Mouse (Mus musculus): ENCODE measurements around the gene Gm28308.
A peak's percentile ranks its signal among the peaks of the same experiment; 100 is the strongest.

Gm28308 gene

DNA sequence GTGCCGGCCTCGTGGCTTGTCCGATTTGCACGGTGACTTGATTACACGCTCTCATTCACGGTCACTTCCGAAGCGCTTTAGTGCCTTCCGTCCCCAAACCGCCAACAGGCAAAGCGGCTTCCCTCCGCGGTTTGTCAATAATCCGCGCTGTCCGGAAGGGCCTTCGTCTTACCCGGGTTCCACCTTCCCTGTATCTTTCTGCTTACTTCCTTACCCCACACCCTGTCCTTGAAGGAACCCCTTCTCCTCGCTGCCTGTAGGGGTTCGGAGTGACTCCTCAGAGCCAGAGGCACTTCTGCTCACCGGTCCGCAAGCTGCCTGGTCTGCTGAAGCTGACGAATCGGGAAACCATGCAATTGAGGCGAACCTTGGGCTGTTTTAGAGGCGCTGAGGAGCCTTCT, 33.3 kb upstream of the Gm28308 start:
- peak; percentile 46 for DNase-seq (ENCODE audit: low spot score)

DNA sequence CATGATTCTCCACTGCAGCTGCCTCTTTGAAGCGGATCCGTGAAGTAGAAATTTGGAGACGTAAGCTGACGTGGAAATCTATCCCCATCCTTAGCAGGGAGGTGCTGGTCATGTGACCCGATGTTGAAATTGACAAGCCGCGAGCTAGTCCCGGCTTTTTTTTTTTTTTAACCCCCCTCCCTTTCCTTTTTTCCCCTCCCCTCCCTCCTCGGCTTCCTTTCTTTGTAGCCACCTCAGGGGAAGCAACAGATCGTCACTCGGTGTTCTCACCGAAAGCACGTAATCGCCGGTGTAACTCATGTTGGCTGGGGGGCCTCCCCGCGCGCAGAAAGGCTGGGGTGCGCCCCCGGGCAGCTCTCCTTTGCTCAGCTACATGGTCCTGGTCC, 32.6 kb upstream of the Gm28308 start, which contains the start of gene Hoxa11:
Gene Hoxa11 (minus strand): TSS at position 54 of the 386 bp plus-strand sequence.
- DNase-seq (ENCODE audit: low spot score): peak; percentile 64

DNA sequence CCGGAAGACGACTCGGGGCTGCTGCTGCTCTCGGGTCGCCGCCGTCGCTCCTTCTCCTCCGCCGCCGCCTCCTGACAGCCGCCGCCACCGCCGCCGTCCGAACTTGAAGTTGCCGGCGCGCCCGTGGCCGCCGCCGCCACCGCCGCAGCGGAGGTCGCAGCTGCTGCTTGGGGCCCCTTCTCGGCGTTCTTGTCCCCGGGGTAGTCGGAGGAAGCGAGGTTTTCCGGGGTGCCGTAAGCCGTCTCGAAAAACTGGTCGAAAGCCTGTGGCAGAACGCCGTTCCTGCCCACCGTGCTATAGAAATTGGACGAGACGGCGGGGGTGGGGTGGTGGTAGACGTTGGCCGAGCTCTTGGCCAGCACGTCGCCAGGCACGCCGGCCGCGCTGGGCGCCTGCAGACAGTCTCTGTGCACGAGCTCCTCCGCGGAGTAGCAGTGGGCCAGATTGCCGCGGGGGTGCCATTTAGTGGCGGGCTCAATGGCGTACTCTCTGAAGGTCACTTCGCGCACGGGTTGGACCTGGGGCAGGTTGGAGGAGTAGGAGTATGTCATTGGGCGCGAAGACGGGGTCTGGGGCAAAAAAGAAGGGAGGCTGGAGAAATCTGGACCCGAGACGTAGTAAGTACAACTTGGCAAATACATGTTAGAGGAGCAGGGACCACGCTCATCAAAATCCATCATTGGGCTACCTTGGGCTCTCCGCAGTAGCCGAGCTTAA, 32.1 kb upstream of the Gm28308 start:
- DNase-seq (ENCODE audit: low spot score): peak; percentile 65

DNA sequence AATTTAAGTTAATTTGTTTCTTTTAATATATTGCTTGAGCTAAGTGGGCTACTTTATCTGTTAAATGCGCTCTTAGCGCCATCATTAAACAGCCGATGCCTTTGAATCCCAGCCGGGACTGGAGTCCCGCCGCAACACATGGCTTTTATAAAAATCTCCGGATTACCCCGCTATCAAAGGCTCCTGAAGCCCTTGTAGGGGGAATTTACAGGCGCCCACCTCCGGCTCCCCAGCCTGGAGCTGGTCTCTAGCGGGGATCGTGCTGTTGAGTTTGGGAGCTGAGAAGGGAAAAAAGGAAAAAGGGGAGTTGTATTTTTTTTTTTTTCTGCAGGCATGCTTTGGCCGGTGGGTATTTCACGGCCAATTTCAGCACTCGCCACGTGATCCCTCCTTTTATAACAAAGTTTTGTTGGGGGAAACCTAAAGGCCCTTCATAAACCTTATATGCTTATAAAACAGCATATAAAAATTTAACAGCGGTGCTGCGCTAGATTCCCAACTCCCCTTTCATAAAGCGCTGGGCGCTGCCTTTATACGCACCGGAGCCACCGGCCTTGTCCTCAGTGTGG, 31.4 kb upstream of the Gm28308 start:
- peak; percentile 18 for DNase-seq (ENCODE audit: low spot score)

DNA sequence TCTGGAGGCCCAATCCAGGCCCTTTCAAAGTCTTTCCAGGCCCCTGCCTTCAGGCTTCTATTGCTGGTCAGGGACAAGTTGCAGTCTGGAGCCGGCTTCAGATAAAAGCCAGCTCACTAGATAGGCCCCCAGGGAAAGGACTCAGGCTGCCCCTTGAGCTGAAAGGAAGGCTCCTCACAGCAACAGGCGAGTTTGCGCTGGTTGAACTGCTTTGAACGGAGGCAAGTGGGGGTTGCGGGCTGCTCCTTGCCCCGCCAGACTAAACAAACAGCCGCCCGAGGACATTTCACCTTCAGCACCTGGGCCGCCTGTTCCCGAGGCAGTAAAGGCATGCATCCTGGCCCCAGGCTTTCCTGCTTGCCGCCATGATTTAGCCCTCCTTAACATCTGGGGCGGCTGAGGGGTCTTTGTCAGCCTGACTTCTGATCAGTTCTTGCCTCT, 30.6 kb upstream of the Gm28308 start:
- DNase-seq (ENCODE audit: low spot score): peak; percentile 43

DNA sequence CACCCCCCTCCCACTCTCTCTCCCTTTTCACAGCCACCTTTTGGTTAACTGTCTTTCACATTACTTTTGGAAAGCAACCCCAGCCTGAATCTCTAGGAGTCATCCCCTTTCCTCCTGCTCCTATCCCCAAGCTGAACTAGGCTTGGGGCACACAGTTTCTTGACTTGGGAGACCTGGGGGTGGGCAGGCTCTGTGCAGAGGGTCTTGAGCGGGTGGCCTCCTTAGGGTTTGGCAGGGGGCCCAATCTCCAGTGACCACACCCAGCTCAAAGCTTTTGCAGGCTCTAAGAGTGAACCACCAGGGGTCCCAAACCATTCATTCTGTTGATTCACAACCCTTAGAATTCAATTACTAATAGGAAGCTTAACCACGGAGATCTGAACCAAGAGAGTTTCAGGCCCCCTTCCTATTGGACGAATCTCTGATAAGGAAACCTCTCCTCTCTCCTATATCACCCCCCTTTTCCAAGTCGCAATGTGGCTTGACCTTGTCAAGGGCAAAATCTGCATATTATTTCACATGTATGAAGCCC, 29.7 kb upstream of the Gm28308 start:
- peak; percentile 24 for DNase-seq (ENCODE audit: low spot score)

DNA sequence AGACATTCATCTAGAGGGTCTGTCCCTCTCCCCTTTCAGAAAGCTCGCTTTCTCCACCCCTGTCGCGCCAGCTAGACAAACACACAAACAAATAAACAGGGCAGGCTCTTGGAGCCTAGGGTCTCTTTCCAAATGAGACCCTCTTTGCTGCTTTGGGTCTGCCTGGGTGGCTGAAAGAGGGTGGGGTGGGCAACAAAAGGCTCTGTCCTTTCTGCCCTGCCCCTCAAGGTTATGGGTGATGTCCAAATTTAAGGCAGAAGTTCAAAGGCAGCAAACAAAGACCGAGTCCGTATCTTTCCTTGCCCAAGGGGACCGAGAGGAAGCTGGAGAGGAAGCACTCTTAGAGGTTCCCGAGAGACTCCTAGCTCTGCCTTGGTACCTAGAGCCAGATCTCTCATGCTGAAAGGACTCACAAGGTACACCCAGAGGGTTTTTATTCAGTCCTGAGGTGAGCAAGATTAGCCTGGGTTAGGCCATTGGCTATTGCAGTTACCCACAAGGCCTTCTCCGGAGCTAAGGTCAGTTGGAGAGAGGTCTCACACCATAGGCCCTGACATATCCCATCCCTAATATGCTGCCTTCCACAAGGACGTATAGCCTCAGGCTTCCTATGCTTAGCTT, 28.0 kb upstream of the Gm28308 start:
- DNase-seq (ENCODE audit: low spot score): no peak

DNA sequence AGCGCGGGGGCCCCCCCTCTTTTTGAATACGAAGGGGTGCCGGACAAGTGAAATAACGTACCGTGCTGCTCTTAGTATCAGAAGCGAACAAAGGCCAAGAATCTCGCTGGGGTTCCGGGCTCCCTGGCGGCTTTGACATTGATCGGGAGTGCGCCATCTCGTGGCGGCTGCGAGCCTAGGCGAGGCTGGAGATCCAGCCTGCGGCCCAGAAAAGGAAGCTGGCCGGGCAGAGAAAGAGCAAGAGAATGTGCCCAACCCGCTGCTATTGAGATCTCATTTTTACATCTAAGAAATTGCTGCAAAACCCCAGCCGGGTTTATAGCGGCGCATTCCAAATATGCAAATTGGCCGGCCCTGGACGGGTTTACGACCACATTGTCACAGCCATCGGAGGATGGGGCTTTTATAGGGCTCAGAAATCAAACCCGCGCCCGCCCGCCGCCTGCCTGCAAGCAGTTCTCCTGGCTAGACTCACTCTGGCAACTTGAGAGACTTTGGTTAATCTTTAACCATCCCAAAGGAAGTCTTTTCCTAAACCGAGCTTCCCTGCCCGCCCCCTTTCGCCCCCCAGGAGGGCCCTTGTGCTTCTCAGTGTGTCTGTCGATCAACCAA, 27.4 kb upstream of the Gm28308 start, which contains the start of gene Hoxa10:
Gene Hoxa10 (minus strand): TSS at position 466 of the 612 bp plus-strand sequence.
- peak; percentile 89 for DNase-seq (ENCODE audit: low spot score)

DNA sequence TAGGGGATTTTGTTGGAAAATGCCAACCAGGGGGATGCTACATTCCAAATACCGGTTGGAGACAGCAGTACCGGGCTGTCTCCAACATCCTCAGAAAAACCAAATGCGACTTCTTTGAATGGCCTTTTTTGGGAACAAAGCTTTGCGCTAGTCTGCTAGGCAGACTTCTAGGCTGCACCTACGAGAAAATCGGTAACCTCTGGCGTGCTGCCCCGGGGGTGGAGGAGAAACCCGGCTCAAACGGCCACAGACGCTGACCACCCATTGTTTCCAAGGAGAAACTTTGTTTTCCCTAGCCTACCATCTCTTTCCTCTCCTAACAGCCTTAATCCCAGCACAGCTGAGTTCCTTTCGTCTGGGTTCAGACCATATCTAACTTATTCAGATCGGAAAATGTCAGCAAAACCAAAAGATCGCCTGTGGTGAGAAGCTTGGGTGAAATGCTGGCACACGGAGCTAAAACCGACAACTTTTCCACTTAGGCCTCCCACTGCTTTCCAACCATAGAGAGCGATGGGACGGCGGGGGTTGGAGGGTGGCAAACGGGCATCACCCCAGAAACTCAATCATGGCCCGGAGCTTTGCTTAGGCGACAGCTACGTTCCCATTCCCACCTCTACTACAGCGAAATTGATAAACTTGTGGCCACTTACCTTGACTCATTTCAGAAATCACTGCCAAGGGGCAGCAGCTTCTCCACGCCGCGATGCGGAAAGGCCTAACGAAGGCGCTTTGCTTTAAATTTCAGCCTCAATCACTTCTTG, 26.7 kb upstream of the Gm28308 start:
- DNase-seq (ENCODE audit: low spot score): no peak

DNA sequence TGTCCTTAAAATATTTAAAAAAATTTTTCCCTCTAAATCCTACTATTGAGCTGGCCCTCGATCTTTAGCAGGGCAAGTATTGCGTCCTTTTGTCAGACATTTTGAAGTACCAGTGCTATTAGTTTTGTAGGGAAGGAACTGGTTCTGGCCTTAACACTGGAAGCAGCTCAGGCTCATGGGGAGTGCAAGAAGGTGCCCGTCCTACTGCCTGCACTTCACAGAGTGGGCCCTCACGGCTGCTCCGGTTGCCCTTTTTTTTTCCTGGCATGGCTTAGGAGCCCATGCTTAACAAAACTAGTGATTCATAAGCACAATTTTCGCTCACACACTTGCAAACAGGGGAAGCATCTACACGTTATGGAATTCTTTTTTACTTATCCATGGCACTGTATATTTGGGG, 25.8 kb upstream of the Gm28308 start:
- DNase-seq (ENCODE audit: low spot score): no peak

DNA sequence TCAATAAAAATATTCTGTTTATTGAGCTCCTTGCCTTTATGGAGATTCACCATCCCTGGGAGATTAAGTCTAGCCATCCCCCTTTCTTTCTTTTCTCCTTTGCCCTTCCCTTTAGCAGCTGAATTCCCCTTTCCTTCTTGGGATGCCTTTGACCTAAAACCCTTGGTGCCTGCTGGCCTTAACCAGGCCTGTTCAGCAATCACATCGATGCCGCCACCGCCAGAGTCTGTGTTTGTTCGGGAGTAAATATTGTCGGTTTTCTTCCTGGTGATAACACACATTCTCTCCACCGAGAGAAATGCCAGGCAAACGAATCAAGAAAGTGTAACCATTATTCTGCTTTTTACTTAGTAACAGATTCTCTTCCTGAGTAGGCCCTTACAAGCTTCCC, 25.0 kb upstream of the Gm28308 start:
- no peak for DNase-seq (ENCODE audit: low spot score)

DNA sequence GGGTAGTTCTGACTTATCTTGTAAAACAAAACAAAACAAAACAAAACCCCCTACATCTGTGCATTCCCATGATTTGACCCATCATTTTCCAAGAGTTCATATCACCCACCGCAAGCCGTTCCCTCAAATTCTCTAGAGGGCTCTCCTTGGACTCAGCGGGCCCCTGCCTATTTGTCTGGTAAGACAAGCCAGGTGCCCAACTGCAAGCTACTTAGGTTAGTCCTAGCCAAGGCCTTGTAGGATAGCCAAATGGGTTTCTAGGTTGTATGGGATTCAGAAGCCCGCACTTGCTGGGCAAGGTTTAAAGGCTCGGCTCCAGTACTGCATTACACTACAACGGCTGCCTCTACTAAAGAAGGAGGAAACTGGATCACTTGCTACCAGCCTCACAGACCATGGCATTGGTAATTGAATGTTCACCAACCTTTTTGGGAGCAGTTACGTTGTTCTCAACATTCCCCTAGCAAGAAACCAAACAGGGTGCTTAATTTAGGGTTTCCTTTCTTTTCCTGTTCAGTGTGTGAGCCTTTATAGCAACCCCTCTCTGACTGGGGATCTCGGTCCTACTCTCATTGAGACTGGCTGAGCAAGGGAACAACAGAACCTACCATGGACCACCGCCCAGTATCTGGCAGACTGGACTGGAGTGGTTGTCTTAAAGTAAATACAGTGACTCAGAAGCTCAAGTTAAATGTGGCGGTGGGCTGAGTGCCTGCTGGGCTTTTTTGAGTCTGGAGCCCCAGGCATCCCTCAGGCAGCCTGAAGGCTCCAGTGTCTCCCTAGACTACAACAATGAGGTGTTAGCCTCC, 24.4 kb upstream of the Gm28308 start:
- DNase-seq (ENCODE audit: low spot score): no peak

DNA sequence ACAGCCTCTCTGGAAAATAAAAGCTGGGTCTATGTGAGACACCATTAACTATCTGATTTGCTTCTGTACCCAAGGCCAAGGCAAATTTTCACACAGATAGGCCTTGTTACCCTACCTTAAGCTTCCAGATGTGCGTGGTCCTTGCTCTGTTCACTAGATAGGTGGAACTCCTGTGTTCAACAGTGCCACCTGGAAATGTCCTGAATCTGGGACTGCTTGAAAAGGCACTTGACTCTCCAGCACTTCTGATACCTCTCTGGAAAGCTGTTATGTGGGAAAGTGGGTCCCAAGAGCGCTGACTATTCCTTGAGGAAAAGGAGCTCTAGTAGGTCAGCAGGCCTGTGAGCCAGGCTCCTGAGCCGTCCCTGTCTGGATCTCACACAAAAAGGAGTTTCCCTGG, 23.7 kb upstream of the Gm28308 start:
- no peak for DNase-seq (ENCODE audit: low spot score)

DNA sequence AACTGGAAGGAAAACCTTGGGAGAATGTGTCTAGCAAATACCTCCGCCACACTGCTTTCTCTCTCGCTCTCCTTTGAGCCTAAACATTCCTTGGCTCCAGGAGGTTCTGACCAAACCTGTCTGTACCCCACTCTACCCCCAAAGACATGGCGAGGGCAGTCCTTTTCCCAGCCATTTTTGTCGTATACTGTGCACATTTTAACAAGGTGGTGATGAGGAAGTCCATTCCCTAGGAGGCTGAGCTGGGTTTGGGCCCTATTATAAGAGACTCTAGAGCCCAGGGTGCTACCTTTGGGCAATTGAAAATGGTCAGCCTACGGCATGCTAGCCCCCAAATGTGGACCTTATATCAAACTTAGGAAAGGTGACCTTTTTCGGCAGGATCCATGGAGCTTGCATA, 22.7 kb upstream of the Gm28308 start:
- no peak for DNase-seq (ENCODE audit: low spot score)

DNA sequence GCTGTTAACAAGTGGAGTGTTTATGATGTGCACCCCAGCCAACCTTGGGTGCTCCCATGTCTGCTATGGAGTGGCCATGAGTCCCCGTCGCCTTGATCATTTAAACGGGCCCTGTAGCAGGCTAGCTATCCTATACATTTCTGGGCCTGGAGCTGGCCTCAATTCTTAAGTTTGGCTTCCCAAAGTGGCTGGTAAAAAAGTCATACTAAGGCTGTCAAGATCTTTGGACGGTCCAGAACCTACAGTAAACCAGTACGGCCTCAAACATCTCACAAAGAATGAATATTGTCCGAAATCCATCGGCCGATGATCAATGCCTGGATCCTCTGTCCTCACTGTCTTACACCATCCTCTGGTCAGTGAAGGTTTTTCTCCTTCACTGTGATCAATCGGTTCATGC, 22.1 kb upstream of the Gm28308 start:
- no peak for DNase-seq (ENCODE audit: low spot score)

DNA sequence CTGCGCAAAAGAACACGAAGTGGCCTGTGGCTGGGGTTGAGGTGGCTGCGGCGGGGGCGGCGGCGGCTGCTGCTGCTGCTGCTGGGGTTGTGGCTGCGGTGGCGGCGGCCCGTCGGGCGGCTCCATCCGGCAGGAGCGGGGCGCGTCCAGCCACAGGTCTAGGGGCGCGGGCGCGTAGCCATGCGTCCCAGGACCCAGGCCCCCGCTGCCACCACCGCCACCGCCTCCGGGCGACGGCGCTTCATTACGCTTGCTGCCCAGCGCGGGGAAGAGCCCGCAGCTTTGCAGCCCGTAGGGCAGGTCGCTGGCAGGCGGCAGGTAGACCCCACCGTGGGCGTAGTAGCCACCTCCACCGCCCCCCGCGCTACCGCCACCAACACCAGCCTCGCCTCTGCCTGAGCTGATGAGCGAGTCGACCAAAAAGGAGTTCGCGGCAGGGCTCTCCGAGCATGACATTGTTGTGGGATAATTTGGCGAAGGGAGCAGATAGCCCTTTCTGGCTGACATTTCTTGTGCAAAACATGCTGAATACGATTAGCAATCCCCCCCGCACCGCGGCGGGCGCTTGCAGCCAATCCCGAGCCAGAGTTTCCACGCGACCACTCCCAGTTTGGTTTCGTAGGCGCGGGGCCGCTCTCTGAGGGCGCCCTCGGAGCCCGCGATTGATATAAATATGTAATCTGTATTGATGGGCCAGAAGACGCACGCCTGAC, 21.4 kb upstream of the Gm28308 start:
- no peak for DNase-seq (ENCODE audit: low spot score)

DNA sequence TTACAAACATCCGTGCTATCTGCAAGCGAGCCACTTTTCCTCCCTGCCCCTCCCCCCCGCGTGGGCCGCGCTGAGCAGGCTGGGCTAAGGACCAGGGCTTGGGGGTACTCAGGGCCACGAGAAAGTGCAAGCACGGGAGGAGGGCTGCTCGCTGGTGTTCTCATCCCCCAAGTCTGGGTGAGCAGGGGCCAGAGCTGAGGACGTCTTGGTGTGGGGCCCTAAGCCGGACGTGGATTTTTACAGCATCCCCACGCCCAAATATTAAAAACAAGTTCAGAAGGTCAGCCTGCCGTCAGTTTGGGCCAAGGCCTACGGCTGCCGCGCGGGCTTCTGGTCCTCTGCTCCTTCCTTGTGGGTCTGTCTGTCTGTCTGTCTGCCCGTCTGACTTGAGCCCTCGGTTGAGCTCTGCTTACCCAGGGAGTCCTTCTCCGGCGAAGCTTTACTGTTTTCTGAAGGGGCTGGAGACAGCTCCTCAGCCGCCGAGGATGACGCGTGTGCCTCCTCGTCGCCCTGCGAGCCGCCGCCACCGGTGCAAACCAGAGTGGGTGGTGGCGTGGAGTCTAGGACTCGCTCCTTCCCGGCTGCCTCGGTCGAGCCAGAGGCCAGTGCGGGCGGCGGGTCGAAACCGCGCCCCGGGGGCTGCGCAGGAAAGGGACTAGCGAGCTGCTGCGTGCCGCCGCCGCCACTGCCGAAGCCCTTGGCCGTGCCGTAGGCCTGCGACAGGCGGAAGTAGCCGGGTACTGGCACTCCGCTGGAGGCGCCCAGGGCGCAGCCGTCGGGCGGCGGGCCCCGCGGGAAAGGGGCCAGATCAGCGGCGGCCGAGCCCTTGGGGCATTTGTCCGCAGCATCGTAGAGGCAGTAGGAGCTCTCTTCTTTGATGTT, 20.6 kb upstream of the Gm28308 start:
- DNase-seq (ENCODE audit: low spot score): no peak

DNA sequence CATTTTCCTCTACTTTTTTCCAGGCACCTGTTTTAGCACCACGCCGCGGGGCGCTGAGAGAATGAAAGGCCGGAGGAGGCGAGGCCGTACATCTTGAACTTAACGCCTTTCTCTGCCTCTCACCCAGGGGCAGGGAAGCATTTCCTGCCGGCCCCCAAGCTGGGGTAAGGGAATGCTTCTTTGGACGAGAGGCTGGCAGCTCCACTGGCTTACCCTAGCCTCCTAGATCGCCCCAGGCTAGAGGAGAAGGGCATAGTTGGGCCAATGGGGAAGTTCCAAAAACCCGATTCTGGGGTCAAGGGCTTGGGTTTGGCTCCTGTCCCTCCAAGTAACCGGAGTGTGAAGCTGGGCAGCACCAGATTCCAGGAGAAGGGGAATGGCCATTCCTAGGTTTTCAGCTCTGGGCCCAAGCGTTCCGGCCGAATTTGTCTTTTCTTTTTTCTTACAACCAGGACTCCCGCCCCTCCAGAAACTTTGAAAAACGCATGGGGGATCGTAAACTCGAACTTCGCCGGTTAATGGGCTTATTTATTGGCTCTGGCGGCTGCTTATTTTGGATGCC, 19.9 kb upstream of the Gm28308 start:
- no peak for DNase-seq (ENCODE audit: low spot score)

DNA sequence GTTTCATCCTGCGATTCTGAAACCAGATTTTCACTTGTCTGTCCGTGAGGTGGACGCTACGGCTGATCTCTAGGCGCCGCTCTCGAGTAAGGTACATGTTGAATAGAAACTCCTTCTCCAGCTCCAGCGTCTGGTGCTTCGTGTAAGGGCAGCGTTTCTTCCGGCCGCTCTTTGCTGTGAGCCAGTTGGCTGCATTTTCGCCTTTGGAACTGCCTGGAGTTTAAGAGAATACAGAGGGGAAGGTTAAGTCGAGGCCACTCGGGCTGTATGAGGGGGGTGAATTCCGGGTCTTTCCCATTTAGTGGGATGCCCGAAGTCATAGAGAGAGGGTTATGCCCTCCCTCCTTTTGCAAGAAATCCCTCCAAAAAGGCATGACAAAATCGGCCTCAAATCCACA, 19.4 kb upstream of the Gm28308 start:
- no peak for DNase-seq (ENCODE audit: low spot score)

Data from urinary bladder, postnatal 25 days (tissue).